Mouse (Mus musculus) megakaryocyte, embryonic 14.5 days (primary cell): ENCODE measurements around the gene Jtb.

Experiments
- FLI1 ChIP-seq: IDR thresholded peaks from 2 replicates; pipeline ENCODE4 v1.6.1; 2012; ENCODE audit warnings: low read length, inconsistent platforms, mixed read lengths
- GATA1 ChIP-seq: IDR thresholded peaks from 3 replicates; pipeline ENCODE4 v1.6.1; 2012; ENCODE audit warnings: mixed read lengths, low read length, inconsistent platforms, borderline replicate concordance

GRCm38 (mm10) chr3:90272170-90272569 lies 40.8 kb downstream of the Jtb start:
- TF ChIP-seq GATA1 = no peak
- TF ChIP-seq FLI1 = no peak
